Mouse (Mus musculus): Measurements from ENCODE around the gene Ttll10.

Ttll10 gene

DNA sequence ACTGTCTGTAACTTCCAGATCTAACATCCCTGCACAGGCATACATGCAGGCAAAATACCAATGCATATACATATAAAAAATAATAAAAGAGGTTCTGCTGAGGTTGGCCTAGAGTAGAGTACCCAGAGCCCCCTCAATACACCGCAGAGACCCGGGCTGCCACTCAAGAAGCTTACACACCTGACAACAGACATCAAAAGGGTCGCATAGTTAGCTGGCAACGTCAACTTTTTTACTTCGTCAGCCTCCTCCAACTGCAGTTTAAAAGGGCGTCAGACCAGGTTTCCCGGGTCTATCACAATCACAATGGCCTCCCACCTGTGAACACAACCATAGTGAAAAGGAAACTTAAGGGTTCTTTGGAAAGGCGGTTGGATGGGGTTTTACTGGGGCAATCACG lies 35.7 kb downstream of the Ttll10 start:
- no peak for DNase-seq

DNA sequence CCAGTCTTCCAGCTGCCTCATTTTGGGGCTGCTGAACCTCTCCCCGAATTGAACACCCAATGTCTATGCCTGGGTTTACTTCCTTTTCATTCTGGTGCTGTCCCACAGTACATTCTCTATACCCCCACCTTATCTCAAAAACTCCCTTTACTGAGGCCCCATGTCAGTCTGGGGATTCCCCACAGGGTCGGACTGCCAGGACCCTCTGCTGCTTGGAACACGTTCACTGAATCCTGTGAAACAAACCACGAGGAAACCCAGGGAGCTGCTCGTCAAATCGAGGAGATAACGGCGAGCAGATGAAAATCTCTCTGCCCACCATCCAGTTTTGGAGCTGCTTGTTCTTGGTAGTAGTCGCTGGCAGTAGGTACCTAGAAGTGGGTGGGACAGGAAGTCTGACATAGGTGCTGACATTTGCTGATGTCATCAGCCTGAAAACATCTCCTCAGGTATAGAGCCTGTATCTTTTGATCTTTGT lies 37.2 kb downstream of the Ttll10 start:
- no peak for DNase-seq

DNA sequence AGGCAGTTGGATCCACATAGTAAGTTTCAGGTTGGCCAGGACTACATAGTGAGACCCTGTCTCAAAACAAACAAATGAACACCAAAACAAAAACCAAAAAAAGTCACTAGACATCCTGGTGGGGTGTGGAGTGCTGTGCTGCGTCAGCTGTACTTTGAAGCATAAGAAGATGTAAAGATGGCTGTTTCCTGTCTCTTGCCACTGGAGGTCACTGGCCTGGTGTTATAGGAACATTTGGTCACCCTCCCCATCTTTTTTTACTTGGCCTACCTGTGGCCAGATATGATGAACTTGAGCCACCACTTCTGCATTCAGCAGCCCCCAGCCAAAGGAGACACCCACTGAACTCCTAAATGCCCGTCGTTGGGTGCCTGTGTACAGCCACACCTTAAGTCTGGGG lies 37.8 kb downstream of the Ttll10 start:
- DNase-seq, result no peak

DNA sequence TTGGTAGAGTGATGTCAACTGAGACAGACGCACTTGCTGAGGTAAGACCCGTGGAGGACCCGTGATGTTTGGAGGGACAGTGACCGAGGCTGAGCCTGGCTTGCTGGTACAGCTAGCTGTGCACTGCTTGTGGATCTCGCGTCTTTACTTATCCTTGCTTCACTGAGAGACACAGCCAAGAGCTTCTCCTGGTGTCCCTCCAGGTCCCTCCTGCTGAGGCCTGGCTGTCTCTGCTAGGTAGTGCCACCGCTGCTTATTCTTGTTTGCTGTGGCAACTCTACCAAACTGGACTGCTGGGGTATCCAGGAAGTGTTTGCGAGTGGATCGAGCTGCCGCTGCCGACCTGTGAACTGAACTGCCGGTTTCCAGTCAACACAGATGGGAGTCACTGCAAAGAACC lies 39.4 kb downstream of the Ttll10 start:
- DNase-seq, result peak; percentile 50 to 62

DNA sequence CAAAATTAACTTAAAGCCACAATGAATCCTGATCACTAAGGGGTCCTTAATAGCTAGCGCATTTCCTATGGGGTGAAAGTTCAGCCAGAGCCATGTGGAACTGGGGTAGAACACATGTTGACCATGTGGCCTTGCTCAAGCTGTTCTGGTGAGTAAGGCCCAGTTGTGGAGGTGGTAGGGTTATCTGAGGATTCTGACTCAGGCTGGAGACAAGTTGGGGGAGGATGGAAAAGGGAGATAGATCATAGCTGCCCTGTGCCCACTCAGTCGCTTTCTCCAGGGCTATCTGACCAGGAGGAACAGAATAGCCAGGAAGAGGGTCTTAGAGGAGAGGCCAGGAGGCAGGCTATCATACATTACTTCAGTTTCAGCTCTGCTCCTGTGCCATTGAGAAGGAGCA lies 44.8 kb downstream of the Ttll10 start:
- no peak for DNase-seq

DNA sequence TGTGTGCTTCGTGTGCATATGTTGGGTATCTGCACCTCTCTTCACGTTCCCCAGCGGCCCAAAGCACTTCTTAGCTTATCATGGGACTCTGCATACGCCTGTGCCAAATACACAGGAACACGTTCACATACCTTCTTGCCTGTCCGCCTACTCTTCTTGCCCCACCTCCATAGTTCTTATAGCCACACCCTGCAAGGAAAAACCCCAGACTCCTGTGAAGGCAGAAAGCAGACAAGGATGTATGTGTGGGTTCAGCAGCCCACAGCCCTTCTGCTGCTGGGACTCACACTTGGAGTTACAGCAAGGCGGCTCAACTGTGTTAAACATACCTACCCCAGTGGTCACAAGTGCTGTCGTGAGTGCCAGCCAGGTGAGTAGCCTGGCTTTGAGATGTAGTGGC lies 45.6 kb downstream of the Ttll10 start, which contains the start of gene Tnfrsf4:
Gene Tnfrsf4 (plus strand): TSS at position 207 of the 400 bp plus-strand sequence.
- DNase-seq, result no peak

DNA sequence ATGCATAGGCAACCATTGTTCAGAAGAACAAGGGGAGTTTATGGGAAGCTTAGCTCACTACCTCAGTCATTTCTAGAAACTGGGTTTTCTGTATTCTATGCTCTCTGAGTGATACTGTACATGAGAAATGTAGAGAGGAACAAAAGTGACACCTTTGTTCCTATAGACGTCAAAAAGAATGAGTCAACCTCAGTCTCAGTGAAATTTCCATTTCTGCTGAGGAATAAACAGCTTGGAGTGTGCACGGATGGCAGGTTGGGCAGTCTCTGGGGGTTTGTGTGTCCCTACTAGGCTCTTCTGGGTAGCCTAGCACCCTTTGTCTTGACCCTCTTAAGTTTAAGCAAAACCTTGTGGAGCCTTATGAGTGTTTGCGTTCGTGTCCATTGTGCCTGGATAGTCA lies 50.8 kb downstream of the Ttll10 start:
- no peak for DNase-seq

DNA sequence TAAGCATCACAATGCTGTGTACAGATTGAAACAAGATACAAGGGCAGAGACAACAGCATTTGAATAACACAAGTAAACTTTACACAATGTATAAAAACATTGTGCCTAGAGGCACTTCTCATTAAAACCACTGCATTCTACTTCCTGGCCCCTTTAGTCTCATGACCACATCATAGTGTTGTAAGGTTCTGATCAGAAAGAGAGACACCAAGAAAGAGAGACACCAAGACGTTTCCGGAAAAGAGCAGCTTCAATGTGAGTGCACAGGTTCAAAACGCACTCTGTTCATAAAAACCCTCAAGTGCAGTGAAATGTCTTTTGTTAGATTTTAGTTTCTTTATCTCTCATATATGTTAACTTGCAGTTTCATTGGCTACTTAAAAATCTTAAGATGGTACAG lies 55.1 kb downstream of the Ttll10 start:
- DNase-seq, result no peak

DNA sequence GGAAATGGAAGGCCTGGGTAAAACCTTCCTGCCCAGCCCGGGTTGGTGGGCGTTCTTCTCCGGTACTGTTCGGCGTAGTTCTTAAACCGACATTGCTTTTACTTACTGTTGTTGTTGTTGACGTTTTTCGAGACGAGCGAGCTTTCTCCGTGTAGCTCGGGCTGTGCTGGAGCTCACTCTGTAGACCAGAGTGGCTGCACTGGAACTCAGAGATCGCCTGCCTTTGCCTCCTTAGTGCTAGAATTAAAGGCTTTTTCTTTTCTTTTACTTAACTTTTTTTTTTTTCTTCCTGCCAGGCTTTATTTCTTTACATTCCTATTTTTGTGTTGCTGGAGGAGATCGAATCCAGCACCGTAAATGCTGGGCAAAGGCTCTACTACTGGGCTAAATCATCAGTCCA lies 65.6 kb downstream of the Ttll10 start:
- DNase-seq, result no peak

DNA sequence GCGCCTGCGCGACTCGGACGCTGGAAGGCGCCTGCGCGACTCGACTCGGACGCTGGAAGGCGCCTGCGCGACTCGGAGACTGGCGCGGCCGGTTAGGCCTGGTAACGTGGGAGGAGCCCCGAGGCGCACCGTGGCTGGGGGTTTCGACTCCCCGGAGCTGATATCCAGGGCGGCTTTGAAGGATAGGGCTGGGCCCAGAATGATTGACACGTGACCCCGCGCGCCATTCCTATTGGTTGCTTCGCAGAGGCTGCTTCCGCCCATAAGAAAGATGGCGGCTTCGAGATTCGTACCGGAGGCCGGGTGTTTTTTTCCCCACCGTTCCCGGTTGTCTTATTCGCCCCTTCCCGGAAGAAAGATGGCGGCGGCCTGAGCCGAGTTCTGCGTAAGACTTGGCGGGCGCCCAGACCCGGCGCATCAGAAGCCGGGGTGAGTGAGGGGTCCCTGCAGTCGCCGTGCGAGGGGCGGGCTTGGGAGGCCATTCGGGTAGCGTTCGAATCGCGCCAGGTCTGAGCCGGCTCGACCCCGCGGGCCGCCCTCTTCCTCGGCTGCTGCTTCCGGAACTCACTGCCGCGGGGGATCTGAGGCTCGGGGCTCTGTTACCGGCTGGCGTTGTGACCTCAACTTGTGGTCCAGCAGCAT lies 66.2 kb downstream of the Ttll10 start:
- peak; percentile 97 to 99 for DNase-seq

DNA sequence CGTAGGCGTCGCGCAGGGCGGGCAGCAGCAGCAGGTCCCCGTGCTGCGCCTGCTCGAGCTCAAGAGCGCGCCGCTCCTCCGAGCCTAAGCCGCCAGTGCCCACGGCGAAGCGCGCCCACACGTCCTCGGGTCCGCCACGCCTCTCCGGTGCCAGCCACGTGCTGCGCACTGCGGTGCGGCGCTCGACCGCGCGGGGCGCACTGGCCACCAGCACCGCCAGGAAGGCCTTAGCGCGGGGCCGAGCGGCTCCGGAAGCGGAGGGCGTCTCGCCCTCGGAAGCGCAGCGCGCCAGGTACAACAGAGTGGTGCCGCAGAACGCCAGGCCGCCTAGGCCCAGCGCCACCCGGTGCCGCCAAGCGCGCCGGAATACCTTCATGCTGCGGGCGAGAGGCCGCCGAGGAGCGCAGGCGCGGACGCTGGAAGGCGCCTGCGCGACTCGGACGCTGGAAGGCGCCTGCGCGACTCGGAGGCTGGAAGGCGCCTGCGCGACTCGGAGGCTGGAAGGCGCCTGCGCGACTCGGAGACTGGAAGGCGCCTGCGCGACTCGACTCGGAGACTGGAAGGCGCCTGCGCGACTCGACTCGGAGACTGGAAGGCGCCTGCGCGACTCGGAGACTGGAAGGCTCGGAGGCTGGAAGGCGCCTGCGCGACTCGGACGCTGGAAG lies 66.8 kb downstream of the Ttll10 start, which contains the start of the genes B3galt6 and Sdf4:
Gene B3galt6 (minus strand): TSS at position 409 of the 665 bp plus-strand sequence.
Gene Sdf4 (plus strand): TSS at position 632 of the 665 bp plus-strand sequence.
- DNase-seq, result peak; percentile 91

DNA sequence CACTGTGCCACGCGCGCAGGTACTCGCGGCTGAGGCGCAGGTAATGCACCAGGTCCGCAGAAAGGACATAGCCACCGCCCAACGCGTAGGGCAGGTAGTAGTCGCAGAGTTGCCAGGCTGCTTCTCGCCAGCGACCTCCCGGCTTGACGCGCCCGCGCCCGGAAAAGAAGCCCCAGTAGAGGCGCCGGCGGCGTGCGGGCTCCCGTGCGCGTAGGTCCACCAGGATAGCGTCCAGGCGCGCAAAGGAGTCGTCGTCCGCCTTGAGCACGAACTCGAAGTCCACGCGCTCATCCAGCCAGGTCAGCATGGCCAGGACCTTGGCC lies 67.3 kb downstream of the Ttll10 start:
- no peak for DNase-seq

DNA sequence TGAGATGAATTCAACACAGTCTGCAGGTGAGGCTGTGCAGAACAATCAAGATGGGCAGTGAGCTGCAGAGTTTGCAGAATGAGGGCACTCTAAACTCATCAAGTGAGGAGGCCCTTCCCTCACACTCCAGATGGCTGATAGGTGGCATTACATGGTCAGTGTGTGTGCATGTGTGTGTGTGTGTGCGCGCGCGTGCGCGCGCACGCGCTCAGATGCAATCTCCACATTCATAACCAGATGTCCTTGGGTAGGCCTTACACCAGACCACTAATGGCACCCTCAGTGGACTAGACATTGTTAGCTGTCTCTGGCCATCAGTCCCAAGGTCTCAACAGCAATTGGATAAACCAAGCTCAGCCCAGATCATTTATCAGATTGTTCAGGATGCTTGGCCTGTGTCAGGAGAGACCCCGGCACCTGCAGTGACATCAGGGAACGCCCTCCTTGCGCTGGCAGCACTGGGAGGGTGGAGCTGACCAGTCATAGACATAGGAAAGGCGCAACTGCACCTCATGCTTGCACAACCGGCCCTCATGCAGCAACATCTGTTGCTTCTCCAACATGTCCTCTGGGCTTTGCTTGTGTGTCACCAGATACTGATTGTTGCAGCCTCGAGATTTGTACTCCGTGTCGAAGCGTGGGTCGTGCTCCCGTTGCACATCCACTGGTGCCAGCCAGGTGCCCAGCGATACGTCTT lies 67.9 kb downstream of the Ttll10 start:
- DNase-seq, result no peak
